Mouse (Mus musculus) thymus, postnatal 25 days (tissue): ENCODE measurements at regions not wholly inside any gene's neighbourhood (a gene's known extent, or its start where the extent isn't known, plus 50 kb on each side); places are given as distances from the start of the nearest gene placed in this dataset.

Source experiments
- DNase-seq: peaks from one replicate; pipeline ENCODE4 v3.0.0; 2022

DNA sequence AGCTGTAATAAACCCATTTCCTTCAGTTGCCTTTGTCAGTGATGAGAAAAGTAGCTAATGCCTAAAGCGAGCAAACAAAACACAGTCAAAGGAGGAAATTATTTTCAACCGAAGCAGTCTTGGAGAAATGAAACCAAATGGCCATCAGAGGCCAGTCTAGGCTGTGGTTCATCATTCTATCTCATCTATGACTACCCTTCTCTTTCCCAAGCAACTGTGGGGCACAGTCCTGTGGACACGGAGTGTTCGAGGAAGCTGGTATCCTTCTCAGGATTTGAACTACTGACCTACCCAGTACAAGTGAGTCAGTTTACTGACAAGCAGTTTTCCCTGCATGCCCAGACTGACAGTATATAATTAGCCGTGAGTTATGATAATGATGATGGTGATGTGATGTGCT lies 319.1 kb downstream of the Bcl11a start:
- no peak for DNase-seq

DNA sequence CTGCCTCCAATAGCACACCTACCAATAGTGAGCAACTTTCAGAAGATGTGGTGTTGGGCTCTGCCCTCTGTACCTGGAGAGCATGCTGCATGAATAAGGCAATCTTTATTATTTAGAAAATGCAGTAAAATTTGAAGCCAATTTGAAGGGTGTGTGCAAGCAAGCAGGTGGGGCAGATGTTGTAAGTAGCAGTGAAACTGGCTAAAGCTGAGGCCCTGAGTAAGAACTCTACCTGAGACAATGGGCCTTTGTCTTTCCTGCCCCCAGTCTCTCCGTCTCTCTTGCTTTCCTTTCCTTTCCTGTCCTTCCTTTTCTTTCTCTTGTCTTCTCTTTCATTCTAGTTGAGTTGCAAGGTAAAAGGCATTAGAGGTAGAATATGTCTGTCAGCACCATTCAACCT lies 319.9 kb downstream of the Bcl11a start:
- DNase-seq = no peak

DNA sequence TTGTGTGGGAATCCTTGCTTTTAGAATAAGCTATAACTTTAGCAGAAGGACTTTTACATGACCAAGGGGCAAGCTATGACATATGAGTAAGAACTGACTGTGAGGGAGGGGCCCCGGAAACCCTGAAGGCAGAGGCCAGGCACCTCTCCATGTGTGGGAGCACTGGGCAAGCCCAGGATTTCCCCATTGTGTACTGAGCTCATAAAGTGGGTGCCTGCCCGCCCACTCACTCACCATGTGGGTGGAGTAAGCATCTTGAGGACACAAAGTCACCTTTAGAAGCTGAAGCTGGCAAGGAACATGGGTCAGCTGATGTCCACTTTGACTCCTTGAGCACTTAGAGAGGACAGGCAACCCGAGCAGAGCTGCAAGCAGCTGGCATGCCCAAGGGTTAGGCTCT lies 323.3 kb downstream of the Bcl11a start:
- no peak for DNase-seq

DNA sequence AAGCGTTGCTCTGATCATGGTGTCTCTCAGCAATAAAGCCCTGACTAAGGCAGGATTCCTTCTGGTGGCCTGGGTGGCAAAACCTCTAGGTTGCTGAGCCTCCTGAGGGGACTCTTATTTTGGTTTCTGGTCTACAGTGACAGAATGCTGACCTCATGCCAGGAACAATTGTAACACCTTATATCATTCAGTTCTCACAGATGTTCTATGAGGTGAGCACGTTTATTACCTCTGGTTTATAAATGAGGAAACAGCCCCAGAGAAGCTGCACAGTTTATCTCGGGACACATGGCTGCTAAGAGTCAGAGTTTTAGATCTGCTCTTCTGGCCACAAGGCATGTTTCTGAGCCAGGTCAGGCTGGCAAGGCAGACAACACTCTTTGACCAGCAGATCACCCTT lies 324.3 kb downstream of the Bcl11a start:
- DNase-seq = no peak

DNA sequence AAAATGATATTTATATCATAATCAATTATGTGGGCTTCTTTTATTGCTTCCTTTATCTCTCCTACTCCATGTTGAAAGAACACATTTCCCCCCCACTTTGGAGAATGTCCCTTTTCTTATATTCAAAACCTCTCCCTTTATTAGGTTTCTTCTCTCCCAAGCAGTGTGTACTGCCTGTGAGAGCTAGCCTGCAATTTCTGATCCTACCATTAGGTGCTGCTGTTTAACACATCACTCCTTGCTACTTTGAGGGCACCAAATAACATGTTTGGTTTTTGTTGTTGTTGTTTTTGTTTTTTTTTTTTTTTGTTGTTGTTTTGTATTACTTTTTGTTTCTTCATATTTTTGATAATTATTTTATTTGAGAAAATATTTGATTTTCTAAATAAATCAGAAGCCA lies 336.9 kb downstream of the Bcl11a start:
- no peak for DNase-seq

DNA sequence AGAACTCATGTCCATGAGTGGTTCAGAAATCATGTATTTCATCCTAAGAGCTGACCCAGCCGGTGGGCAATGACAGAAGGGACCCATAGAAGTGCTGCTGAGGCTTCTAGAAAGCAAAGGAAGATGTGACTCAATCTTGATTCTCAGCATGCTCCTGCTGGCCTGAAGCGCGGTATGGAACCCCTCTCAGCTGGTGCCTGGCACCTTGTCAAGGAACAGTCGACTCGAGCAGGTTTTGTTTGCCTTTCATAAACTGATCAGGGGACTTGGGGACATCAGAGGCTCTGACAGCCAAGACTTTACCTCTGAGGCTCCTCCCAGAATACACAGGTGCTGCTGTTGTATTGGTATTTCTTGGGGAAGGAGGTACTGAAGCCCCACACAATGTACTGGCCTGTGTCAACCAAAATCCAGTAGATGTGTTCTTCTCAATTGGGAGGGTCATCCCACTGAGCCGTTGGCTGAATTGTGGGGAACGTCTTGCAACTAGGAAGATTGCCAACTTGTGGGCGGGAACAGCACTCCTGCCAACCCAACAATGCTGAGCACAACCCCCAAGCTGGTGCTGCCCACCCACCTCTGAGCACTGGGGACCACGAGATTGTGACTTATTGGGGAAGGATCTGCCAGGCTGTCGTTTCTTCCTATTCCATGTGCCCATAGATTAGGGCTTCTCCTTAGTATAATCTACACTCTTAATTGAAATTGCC lies 344.4 kb downstream of the Bcl11a start:
- DNase-seq = no peak

DNA sequence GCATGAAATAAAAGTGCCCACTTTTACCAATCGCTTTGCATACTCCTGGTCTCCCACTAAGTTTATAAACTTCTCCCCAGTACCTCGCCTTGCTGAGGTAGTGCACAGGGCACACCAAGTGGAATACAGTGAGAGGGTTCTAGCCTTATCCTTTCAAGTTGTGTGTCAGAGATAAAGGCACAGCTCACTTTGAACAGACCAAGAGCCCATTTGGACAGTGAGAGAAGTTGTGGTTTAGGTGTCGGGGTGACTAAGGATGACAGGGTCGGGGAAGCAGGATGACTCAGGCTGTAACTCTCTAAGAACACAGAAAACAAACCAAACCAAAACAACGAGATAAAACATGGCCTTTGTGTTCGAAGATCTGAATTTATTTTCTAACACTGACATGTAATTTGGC lies 345.4 kb downstream of the Bcl11a start:
- DNase-seq = no peak

DNA sequence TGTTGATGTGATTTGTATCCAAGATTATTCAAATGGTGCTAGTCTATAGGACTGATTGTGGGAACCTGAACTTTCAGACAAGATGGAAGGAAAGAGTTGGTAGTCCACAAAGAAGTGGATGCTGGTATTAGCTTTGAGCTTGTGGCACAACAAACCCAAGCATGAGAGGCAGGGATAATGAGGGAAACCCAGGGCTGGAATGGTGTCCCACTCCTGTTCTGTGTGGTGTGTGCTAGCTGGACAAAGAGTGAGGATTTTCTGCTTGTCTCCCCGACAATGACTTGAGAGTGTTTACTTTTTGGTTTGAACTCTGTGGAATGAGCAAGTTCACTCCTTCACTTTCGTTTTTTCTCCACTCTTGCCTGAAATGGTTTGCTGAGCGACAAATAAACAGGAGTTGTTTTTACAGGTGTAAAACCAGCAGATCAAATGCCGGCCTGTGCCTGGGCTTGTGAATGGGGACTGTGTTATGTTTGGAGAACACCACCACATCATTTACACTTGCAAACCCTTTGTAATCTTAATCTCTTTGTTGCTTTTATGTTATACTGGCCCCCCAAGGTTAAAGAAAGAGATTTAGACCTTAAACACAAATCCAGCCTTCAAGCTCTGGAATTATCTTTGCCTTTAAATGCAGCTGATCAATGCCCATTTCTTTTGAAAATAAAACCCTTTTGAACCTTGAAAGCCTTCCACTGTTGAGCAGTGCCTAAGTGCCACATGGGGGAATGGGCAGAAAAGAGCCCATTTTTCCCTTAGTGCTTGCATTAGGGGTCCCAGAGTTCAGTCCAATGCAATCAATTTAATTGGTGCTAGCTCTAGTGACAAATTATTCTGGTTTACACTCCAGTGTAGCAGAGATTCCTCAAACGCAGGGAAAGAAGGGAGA lies 349.4 kb downstream of the Bcl11a start:
- no peak for DNase-seq

DNA sequence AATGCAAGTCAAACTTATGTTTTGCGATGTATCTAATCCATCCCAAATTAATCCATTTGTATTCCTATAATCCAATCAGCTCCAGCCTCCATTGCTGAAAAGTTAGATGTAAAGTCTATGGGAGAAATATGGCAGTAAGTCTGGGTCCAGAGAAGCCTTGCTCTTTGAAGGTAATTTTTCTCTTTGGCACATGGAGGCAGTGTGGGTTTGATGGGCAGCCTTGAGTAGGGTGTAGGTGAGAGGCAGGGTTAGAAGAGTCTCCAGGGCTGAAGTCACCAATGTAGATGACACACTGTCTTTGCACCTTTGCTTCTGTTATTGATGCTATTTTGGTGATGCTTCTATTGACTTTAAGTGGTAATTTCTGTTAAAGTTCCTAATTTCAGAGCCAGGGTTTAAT lies 370.8 kb downstream of the Bcl11a start:
- DNase-seq = no peak

DNA sequence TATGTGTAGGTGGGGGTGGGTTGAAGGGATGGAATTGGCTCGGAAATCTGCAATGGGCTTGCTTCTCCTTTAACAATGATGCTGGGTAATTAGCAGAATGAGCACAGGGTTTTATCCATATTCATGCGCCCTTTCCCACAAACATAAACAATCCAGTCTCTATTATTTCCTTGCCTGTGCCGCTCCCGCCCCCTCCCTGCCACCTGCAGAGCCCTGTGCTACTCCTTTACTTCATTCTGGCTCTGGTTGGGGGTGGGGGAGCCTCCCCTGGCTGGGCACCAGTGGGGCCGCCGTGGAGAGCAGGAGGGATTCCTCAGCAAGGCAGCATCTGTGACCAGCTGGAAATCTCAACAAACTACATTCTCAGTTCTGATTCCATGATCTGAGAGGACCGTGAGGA lies 374.4 kb downstream of the Bcl11a start:
- no peak for DNase-seq

DNA sequence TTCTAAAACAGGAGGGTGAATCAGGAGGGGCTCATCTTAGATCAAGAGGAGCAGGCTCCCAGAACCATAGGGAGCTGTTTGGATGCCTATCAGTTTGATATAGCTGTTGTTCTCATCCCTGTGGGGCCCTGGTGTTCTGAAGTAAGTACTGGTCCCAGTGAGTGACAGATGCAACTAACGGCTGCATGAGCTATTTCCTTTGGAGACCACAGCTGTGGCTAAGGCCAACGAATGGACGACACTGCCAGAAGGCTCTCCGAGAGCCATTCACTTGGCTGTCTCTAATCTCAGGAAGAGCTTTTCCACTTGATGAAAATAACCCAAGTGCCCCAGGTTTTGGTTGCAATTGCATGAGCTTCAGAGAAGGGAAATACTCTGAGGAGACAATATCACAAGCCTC lies 386.8 kb downstream of the Bcl11a start:
- no peak for DNase-seq

DNA sequence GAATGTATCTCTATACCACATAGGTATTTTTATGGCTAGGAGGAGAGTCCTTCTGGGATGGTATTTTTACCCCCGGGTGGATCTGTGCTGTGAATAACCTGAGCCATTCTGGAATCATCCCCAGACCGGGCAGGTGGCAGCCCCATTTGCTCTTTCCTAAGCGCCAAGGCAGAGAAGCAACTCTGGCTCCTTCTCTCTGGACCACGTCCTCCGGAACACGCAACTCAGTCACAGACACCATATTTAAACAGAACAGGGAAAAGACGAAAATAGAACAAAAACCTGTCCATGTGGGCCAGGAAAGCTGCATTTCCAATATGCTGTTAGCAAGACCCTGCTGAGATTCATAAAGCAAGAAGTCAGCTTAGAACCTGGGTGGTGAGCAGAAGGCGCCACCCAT lies 389.6 kb downstream of the Bcl11a start:
- DNase-seq = no peak

DNA sequence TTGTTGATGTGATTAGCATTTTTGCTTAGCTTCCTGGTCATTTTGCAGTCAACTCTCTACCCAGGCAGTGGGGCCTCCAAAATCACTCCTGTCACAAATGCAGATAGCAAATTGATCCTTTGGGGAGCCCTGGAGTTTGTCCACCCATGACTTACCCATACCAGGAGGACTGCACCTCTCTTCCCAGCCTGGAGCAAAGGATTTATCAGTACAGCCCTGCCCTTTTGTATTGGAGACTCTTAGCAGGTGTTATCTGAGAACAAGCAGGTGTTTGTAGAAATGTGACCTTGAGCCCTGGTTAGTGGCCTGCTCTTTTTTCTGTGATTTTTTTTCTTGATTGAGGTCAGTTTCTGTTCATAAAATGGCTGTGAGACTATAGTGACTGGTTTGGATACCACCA lies 392.6 kb downstream of the Bcl11a start:
- no peak for DNase-seq

DNA sequence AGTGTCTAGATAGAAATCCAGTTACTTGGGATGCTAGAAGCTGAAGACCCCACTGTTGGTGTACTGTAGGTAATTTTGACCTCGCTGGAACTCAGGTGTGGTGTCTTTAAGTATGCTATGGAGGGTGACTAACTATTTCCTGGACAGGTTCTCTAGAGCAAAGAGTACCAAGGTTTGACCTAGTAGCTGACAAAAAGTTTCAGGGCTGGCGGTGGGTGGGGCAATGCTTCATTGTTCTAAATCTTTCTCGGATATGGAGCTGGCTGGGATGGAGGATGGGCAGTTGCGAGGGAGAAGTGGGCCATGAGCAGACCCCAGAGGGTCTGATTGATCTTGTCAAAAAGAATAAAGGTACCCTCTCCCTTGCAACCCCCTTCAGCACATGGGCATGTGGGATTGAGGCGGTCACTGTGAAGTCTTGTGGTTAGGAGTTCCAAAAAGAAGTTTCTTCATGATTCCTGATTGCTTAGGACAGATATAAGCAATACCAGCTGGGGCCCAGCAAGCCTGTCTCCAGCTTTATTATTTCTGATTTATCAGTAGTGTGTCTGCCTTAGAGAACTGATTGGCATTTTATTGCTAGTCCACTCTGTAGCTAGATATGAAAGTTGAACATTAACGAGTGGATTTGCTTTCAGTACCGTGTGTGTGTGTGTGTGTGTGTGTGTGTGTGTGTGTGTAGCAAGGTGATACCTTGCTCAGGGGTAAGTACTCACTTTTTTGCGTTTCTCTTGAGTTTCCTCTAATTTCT lies 394.9 kb downstream of the Bcl11a start:
- no peak for DNase-seq

DNA sequence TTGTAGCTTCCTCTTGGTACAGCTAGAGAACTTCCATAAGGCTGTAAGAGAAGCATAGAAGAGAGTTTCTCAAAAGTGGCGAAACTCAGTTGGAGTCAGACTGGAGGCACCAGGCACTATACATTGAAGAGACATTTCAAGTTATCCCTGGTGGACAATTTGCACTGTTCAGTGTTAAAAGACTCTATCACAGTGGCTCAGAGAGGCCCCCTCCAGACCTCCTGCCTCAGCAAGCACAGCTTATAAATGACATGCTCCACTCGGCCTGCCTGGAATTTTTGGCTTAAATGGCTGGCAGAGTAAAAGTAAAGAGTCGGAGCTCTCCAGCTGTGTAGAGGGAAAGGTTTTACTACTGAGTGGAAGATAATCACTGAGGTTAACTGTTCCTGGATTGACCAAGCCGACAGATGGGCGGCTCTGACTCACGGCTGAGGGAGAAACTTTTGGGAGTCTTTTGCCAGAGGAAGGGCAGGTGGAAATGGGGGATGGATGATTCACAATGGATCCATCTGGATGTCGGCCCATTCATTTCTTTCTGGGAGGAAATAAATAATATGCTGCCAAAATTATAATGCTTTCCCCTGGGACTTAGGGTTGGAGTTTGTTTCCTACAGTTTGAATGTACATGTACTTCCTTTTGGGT lies 395.6 kb downstream of the Bcl11a start:
- no peak for DNase-seq

DNA sequence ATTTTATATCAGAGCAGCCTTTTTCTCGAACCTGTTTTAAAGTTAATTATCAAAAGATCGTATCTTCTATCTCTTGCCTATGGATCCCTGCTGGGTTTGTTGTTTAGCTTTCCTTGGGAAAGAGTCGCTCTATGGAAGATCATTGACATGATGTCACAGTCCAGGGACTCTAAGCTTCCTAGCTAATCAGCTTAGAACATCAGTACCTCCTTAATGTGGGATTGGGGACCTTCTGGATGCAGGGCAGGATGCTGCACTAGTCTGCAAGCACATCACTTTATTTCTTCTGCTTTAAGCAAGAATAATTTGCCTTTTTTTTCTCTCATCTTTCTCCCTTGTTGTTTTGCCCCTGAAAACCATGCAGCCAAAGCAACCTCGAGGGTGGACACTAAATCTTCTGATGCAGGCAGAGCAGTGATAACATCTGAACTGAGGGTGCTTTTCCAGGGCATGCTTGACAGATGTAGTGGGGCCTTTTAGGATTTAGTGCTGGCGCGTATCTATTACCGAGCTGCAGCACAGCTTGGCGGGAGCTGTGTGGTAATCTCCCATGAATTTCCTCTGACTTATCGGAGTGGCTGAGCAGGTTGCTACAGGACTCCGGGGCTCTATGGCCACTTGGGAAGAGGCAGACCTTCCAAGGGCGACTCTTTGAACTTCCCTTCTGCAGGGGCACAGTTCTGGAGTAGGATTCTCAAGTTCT lies 425.0 kb downstream of the Bcl11a start:
- no peak for DNase-seq

DNA sequence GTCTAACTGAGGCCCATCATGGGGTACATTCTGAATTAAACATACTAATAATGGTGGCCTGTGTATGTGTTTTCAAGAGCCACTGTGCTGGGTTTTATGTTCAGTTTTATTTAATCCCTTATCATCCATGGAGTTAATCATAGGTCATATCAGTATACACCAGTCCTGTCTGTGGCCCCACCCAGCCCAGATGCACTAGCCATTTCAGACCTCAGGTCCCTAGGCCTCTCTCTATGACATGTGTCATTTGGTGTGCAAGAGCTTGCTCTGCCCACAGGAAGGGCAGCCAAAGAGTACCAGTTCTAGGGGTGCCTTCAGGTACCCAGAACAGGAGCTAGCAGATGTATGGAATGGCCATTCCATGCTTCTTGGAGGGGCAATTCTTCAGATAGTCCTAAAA lies 437.7 kb downstream of the Bcl11a start:
- no peak for DNase-seq

DNA sequence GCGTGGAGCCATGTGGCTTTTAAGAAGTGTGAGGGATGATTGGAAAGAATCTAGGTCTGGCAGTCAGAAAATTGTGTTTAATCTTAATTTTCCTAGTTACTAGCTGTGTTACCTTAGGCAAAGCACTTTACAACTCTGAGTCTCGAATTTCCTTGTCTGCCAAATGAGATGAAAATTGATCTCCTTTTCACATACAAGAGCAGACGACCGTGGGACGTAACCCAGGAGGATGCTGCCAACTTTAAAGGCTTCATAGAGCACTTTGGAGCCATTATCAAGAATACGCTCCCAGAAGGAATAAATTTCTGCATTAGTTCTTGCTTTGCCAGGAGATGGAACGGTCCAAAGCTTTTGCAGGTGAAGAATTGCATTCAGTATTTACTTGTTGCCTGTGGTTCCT lies 457.6 kb downstream of the Bcl11a start:
- no peak for DNase-seq

DNA sequence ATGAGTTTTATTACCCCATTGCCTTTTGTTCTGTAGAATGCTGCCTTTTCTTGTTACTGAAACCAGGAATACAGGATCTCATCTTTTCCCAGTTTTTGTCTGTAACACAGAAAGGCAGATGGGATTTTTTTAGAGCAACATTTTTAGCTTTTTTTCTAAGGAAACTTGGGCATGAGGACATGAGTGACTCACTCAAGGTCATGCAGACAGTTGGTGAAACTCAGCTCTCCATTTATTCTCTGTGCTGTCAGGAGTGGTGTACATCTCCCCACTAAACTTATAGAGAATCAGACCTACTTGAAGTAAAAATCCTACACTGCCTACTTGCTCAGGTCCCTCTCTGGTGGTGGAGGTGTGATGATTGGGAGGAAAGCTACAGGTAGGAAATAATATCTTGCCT lies 459.9 kb downstream of the Bcl11a start:
- no peak for DNase-seq

DNA sequence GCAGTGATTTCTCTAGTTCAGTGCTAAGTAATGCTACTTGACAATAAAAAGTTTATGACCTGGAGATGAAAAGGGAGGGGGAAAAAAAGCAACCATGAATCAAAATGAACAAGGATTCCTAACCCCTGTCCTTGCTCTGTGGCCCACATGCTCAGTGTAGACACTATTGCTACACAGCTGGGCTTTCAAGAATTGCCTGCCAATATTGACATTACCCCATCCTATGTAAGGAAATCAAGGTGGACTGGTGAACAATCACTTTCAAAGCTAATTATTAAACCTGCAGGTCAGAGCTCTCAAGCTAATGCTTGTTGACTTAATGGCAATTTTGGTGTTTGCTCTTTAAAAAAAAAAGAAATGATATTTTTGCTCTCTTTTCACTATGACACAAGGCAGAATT lies 491.8 kb downstream of the Bcl11a start:
- DNase-seq = no peak

DNA sequence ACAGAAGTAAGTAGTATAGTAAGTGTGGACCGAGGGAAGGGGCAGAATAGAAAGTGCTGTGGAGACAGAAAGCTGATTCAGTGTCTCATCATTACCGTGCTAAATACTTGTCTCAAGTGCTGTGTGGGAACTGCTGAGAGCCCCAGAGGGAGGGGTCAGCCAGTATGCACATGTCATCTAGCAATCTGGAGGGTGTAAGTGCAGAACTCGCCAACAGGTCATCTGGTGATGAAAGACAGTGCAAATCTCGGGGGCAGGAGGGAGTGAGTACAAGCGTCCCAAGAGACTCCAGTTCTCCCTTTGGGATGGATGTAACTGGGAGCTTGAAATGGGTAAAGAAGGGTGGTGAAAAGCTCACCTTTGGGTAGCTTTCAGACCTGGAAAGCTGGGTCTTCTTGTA lies 535.7 kb downstream of the Bcl11a start:
- DNase-seq = no peak

DNA sequence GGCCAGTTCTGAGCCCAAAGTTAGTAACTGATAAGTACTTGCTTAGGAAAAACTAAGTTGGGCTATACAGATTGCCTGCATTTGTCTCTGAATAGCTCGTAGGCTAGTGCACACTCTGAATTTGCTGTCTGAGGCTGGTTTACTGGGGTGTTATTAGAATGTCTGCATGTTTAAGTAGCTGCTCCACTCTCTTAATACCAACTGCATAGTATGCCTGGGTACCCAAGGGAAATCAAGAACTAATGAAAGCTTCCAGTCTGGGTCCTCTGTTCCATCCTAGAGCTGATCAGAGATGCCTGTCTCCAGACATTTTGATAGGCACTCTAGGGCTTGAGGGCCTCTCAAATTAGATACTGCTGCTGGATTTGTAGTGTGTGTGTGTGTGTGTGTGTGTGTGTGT lies 537.6 kb downstream of the Bcl11a start:
- DNase-seq = no peak

DNA sequence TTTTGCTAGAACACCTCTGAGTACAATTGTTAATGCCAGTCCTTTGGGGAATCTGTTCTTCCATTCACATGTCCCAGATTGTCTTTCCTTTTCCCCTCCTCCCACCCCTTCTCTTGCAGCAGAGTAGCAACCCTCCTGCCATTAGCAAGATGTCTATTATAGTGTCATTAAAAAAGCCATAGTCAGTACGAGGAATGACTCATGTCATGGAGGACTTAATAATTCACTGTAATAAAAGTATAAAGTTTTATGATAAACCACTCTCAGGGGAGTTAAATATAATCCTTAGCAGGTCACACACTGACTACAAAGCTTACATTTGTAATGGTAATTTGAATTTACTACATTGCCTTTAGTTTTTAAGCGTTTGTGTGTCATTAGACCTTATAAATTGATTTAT lies 540.7 kb downstream of the Bcl11a start:
- no peak for DNase-seq
